Mouse (Mus musculus) hindbrain, embryonic 16.5 days (tissue): ENCODE results near the gene Sh3gl2. TPM values are rescaled to one million over a fixed set of nuclear protein-coding genes. Genes with fewer than 3 reads are reported as not detected.

Experiments used
- ATAC-seq: fragments of 200-750 bp; cut with Nextera tagmentation; 2 replicates; pipeline ENCODE4 v1.8.0; 2017; ENCODE audit warnings: moderate TSS enrichment, moderate library complexity
- H3K27ac ChIP-seq: fragments of 300-500 bp; sonication (generic); 2 replicates; pipeline ENCODE4 v1.5.1; 2014; ENCODE audit warnings: low read depth, mild to moderate bottlenecking, control low read depth, low read length, moderate library complexity
- H3K27me3 ChIP-seq: fragments of 300-500 bp; sonication (generic); replicated peaks from 2 replicates; pipeline ENCODE4 v1.6.1; 2014; ENCODE audit warnings: low read length; ENCODE audit not compliant: control insufficient read depth, insufficient read depth
- H3K36me3 ChIP-seq: fragments of 300-500 bp; sonication (generic); 2 replicates; pipeline ENCODE4 v1.6.1; 2014; ENCODE audit warnings: mild to moderate bottlenecking, low read length, moderate library complexity, mixed read lengths; ENCODE audit not compliant: control insufficient read depth, insufficient read depth
- H3K4me1 ChIP-seq: fragments of 300-500 bp; sonication (generic); 2 replicates; pipeline ENCODE4 v1.6.1; 2014; ENCODE audit warnings: low read depth, low read length; ENCODE audit not compliant: control insufficient read depth, insufficient read depth
- H3K4me2 ChIP-seq: fragments of 300-500 bp; sonication (generic); 2 replicates; pipeline ENCODE4 v1.6.1; 2014; ENCODE audit warnings: mild to moderate bottlenecking, low read length, control low read depth, moderate library complexity
- H3K4me3 ChIP-seq: fragments of 300-500 bp; sonication (generic); 2 replicates; pipeline ENCODE4 v1.5.1; 2014; ENCODE audit warnings: mild to moderate bottlenecking, low read length, control low read depth, moderate library complexity
- H3K9ac ChIP-seq: fragments of 300-500 bp; sonication (generic); 2 replicates; pipeline ENCODE4 v1.6.1; 2014; ENCODE audit warnings: low read depth, mild to moderate bottlenecking, control low read depth, low read length, moderate library complexity
- H3K9me3 ChIP-seq: fragments of 300-500 bp; sonication (generic); 2 replicates; pipeline ENCODE4 v1.6.1; 2014; ENCODE audit warnings: mild to moderate bottlenecking, low read length, moderate library complexity; ENCODE audit not compliant: control insufficient read depth
- WGBS: fragments of 180-500 bp; shearing (Covaris S2); extraction: QIAGEN DNeasy Blood & Tissue Kit; methylation state at CpG from one replicate; pipeline ENCODE4 v1.1.7; 2014; 5-methylcytosine and 5-hydroxymethylcytosine counted together
- polyA plus RNA-seq: library from polyadenylated mRNA; unstranded; fragments of >200 nt; fragmentation: Nextera tagmentation; extraction: Ambion mirVana; gene quantifications from 2 replicates; pipeline ENCODE4 v1.2.1, GENCODE M21; 2015

Sh3gl2 gene
- polyA plus RNA-seq, 1 experiment from 2014 or later, result 138 TPM

- ATAC-seq, result no peak
- Histone ChIP-seq H3K4me3 (no peak overlapping the region), H3K36me3 (no peaks in the 10 kb centered on the region), H3K4me1 (no peaks in the 10 kb centered on the region), H3K4me2 (no peak overlapping the region), H3K9me3 (no peaks in the 10 kb centered on the region), H3K27me3 (no peaks in the 10 kb centered on the region), H3K9ac (no peak overlapping the region), H3K27ac (no peak overlapping the region)
- WGBS, result 89% methylated on average over 5 of the region's 5 CpGs
These were observed 413.8 kb downstream of the Sh3gl2 start for GRCm38 (mm10) chr4:85618746-85619145.

DNA sequence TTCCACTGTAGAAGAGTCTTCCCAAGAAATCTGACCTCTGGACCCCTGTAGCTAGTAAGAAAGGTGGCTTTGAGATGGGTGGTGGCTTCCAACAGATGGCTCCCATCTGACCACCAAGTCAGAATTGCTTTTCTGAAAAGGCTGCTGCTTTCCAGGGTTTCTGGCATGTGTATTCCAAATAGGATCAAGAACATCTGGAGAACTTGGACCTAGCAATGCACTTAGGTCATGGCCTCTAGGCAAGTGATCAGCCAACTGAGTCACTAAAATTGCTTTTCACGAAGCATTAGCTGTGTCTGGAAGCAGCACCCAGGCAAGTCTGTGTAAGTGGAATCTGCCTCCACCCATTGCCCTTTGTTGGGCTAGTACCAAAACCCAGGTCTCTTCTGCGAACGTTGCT is 414.3 kb downstream of the Sh3gl2 start:
- no peak overlapping the region for H3K9ac ChIP-seq
- no peaks in the 10 kb centered on the region for H3K36me3 ChIP-seq
- H3K27ac ChIP-seq, result no peak overlapping the region
- 77% methylated on average over 3 of the region's 3 CpGs for whole genome bisulfite sequencing
- H3K9me3 ChIP-seq, result no peaks in the 10 kb centered on the region
- no peaks in the 10 kb centered on the region for H3K27me3 ChIP-seq
- no peak for ATAC-seq
- H3K4me2 ChIP-seq, result no peak overlapping the region
- H3K4me1 ChIP-seq, result no peaks in the 10 kb centered on the region
- no peak overlapping the region for H3K4me3 ChIP-seq

DNA sequence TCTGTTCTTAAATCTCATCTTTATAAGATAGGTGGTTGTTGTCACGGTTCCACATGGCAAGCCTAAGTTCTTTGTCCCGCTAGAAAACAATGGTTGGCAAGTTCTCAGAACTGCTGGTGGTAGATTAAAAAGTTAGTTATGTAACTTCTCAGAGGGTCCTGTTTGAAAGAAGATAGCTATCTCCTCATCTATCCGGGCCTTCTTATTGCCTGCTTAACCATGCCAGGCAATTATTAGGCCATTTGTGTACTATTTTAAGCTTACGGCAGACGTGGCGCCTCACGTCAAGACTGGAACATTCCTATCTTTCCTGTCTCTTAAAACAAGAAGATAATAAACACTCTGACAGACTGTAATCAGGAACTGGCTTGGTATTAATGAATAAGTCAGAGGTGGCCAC is 424.5 kb downstream of the Sh3gl2 start:
- H3K27ac ChIP-seq, result no peak overlapping the region
- no peaks in the 10 kb centered on the region for H3K27me3 ChIP-seq
- H3K4me3 ChIP-seq, result no peak overlapping the region
- WGBS, result 81% methylated on average over 7 of the region's 7 CpGs
- no peaks in the 10 kb centered on the region for H3K36me3 ChIP-seq
- H3K4me1 ChIP-seq, result no peaks in the 10 kb centered on the region
- H3K9me3 ChIP-seq, result no peaks in the 10 kb centered on the region
- no peak overlapping the region for H3K4me2 ChIP-seq
- ATAC-seq, result no peak
- no peak overlapping the region for H3K9ac ChIP-seq

- H3K9ac ChIP-seq, result no peak overlapping the region
- H3K27ac ChIP-seq, result no peak overlapping the region
- no peak for ATAC-seq
- H3K36me3 ChIP-seq, result no peaks in the 10 kb centered on the region
- H3K9me3 ChIP-seq, result no peaks in the 10 kb centered on the region
- H3K4me3 ChIP-seq, result no peak overlapping the region
- H3K4me2 ChIP-seq, result no peak overlapping the region
- no peaks in the 10 kb centered on the region for H3K4me1 ChIP-seq
- no peaks in the 10 kb centered on the region for H3K27me3 ChIP-seq
- 85% methylated on average over 5 of the region's 5 CpGs for WGBS
These were observed 464.3 kb downstream of the Sh3gl2 start for GRCm38 (mm10) chr4:85669271-85669670.

GRCm38 (mm10) chr4:85669735-85670134 is 464.8 kb downstream of the Sh3gl2 start:
- Histone ChIP-seq H3K4me1 (no peaks in the 10 kb centered on the region), H3K36me3 (no peaks in the 10 kb centered on the region), H3K27me3 (no peaks in the 10 kb centered on the region), H3K27ac (no peak overlapping the region), H3K4me2 (no peak overlapping the region), H3K9ac (no peak overlapping the region), H3K4me3 (no peak overlapping the region), H3K9me3 (no peaks in the 10 kb centered on the region)
- 80% methylated on average over 1 of the region's 1 CpGs for WGBS
- no peak for ATAC-seq

DNA sequence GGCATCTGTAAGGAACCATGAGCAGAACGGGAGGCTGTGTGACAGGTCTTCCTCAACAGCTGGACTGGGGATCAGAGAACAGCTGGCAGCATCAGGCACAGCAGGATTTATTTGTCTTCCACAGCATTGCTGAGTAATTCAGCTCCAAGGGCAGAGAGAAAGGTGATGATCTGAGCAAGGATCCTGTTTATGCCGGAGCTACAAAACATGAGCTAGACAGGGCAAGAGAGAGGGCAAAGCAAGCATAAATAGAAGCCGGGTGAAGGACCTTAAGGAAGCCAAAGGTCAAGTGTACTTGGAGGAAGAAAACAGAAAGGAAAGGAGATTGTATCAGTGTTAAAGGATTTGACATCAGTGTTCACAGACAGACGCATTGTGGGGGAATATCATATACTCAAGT is 467.4 kb downstream of the Sh3gl2 start:
- WGBS, result 58% methylated on average over 4 of the region's 4 CpGs
- Histone ChIP-seq H3K36me3 (no peaks in the 10 kb centered on the region), H3K9ac (no peak overlapping the region), H3K4me1 (no peaks in the 10 kb centered on the region), H3K4me2 (no peak overlapping the region), H3K9me3 (no peaks in the 10 kb centered on the region), H3K4me3 (no peak overlapping the region), H3K27me3 (no peaks in the 10 kb centered on the region), H3K27ac (no peak overlapping the region)
- no peak for ATAC-seq

DNA sequence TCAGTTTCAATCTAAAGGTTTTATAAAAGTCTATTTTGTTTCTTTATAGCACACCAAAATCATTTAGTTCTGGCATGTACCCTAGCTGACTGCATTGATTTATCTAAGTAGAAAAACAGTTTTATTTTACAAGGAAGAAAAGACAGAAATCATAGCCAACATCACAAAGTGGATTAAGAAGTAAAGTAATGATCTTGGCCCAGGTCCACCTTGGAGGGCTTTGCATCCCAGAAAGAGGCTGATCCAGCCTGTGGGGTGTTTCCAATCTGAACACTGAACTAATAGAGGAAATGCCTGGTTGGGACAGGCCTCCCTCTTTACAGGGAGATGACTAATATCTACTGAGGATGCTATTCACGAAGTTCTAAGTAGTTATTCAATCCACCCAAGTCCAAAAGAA is 472.7 kb downstream of the Sh3gl2 start:
- Histone ChIP-seq H3K4me2 (no peak overlapping the region), H3K4me1 (no peaks in the 10 kb centered on the region), H3K4me3 (no peak overlapping the region), H3K27me3 (no peaks in the 10 kb centered on the region), H3K27ac (no peak overlapping the region), H3K36me3 (no peaks in the 10 kb centered on the region), H3K9me3 (no peaks in the 10 kb centered on the region), H3K9ac (no peak overlapping the region)
- WGBS, result 65% methylated on average over 1 of the region's 1 CpGs
- no peak for ATAC-seq

GRCm38 (mm10) chr4:85686160-85686559 is 481.2 kb downstream of the Sh3gl2 start:
- H3K4me3 ChIP-seq, result no peak overlapping the region
- H3K27ac ChIP-seq, result no peak overlapping the region
- 83% methylated on average over 4 of the region's 4 CpGs for whole genome bisulfite sequencing
- no peak for ATAC-seq
- H3K9me3 ChIP-seq, result no peaks in the 10 kb centered on the region
- no peaks in the 10 kb centered on the region for H3K36me3 ChIP-seq
- H3K4me1 ChIP-seq, result no peaks in the 10 kb centered on the region
- no peaks in the 10 kb centered on the region for H3K27me3 ChIP-seq
- no peak overlapping the region for H3K4me2 ChIP-seq
- H3K9ac ChIP-seq, result no peak overlapping the region
